Mouse (Mus musculus): ENCODE data around the gene Hipk2. TPM values are rescaled to one million over a fixed set of nuclear protein-coding genes. Genes with fewer than 3 reads are reported as not detected.
A peak's percentile ranks its signal among the peaks of the same experiment; 100 is the strongest.

The Hipk2 gene
- polyA plus RNA-seq, 1 experiment: 14.9 TPM

DNA sequence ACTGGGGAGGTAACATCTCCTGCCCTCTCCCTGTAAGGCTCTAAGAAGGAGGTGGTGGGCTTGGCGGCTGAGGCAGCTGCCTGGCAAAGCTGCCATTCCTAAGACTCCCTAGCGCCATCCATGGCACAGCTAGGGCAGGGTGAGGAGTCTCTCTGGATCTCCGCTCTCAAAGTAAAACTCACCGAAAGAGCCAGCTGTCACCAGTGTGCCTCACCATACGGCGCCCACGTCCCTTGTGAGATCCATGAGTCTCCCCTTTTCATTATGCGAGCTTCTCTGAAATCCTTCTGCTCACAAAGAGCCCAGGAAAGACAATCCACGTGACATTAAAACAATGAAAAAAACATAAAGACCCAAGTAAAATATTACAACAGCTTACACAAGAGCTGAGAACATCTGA, 179.4 kb downstream of the Hipk2 start:
- Histone ChIP-seq H3K36me3 (ENCODE audit: control insufficient read depth, insufficient read depth, low read length) (peaks cover 2% of the 10 kb centered on the region; the same call in 1 of the 2 replicates), H3K27ac (ENCODE audit: insufficient read depth, low read length) (no peak overlapping the region), H3K27me3 (ENCODE audit: control insufficient read depth, insufficient read depth, low read length) (no peaks in the 10 kb centered on the region), H3K4me3 (ENCODE audit: extremely low read depth, insufficient read depth, insufficient read length) (no peak overlapping the region), H3K4me1 (ENCODE audit: control insufficient read depth, insufficient read depth, insufficient read length) (peaks cover 4% of the 10 kb centered on the region; the same call in 1 of the 2 replicates)
- TF ChIP-seq CTCF (IDR thresholded peaks at IDR 0.05; ENCODE audit: extremely low read depth, insufficient read depth, insufficient read length, insufficient replicate concordance) (no peak), POLR2A (IDR thresholded peaks at IDR 0.05; ENCODE audit: low read depth, low read length) (no peak)
- DNase-seq (ENCODE audit: low read depth in 1 of 2, low spot score in 2 of 2): no peak
- WGBS: 97% methylated on average over 9 of the region's 9 CpGs

- H3K36me3 ChIP-seq (ENCODE audit: control insufficient read depth, insufficient read depth, low read length): peaks cover 2% of the 10 kb centered on the region; the same call in 1 of the 2 replicates
- WGBS: 48% methylated on average over 9 of the region's 9 CpGs
- peak; percentile 25 to 65 for DNase-seq (ENCODE audit: low read depth in 1 of 2, low spot score in 2 of 2)
- no peak overlapping the region for H3K4me3 ChIP-seq (ENCODE audit: extremely low read depth, insufficient read depth, insufficient read length)
- H3K27ac ChIP-seq (ENCODE audit: insufficient read depth, low read length): no peak overlapping the region
- peaks cover 4% of the 10 kb centered on the region; the same call in 1 of the 2 replicates for H3K4me1 ChIP-seq (ENCODE audit: control insufficient read depth, insufficient read depth, insufficient read length)
- TF ChIP-seq POLR2A (IDR thresholded peaks at IDR 0.05; ENCODE audit: low read depth, low read length) (no peak), CTCF (IDR thresholded peaks at IDR 0.05; ENCODE audit: extremely low read depth, insufficient read depth, insufficient read length, insufficient replicate concordance) (peak; percentile 65; the same call in 1 of the 2 replicates)
- no peaks in the 10 kb centered on the region for H3K27me3 ChIP-seq (ENCODE audit: control insufficient read depth, insufficient read depth, low read length)
Measured at GRCm38 (mm10) chr6:38695380-38696054, 180.4 kb downstream of the Hipk2 start.

- no peak overlapping the region for H3K27ac ChIP-seq (ENCODE audit: insufficient read depth, low read length)
- TF ChIP-seq POLR2A (IDR thresholded peaks at IDR 0.05; ENCODE audit: low read depth, low read length): no peak
- TF ChIP-seq CTCF (IDR thresholded peaks at IDR 0.05; ENCODE audit: extremely low read depth, insufficient read depth, insufficient read length, insufficient replicate concordance): no peak
- DNase-seq (ENCODE audit: low read depth in 1 of 2, low spot score in 2 of 2): no peak
- H3K27me3 ChIP-seq (ENCODE audit: control insufficient read depth, insufficient read depth, low read length): no peaks in the 10 kb centered on the region
- H3K4me1 ChIP-seq (ENCODE audit: control insufficient read depth, insufficient read depth, insufficient read length): no peaks in the 10 kb centered on the region
- 93% methylated on average over 6 of the region's 6 CpGs for WGBS
- no peak overlapping the region for H3K4me3 ChIP-seq (ENCODE audit: extremely low read depth, insufficient read depth, insufficient read length)
- H3K36me3 ChIP-seq (ENCODE audit: control insufficient read depth, insufficient read depth, low read length): no peaks in the 10 kb centered on the region
Measured at GRCm38 (mm10) chr6:38692556-38692955, 183.4 kb downstream of the Hipk2 start.

DNA sequence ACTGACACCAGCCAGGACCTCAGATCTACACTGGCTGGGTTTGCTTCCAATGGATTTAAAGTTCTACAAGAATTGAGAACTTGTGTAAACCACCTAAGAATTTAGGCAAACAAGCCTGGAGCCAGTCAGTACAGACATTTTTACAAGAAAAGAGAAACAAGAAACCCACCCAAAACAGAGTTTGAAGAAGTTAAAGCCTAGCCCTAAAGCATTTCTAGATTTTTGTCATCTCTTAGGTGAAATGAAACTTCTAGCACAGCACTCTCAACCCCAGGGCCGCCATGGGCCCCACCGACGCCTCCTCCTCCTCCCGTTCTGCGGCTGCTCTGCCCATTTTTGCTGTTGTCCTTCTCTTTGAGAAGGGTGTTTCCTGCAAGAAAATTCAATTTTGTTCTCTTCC, 184.9 kb downstream of the Hipk2 start:
- no peak for DNase-seq (ENCODE audit: low read depth in 1 of 2, low spot score in 2 of 2)
- no peak overlapping the region for H3K27ac ChIP-seq (ENCODE audit: insufficient read depth, low read length)
- TF ChIP-seq CTCF (IDR thresholded peaks at IDR 0.05; ENCODE audit: extremely low read depth, insufficient read depth, insufficient read length, insufficient replicate concordance) (no peak), POLR2A (IDR thresholded peaks at IDR 0.05; ENCODE audit: low read depth, low read length) (no peak)
- WGBS: 83% methylated on average over 5 of the region's 5 CpGs
- H3K36me3 ChIP-seq (ENCODE audit: control insufficient read depth, insufficient read depth, low read length): no peaks in the 10 kb centered on the region
- H3K4me3 ChIP-seq (ENCODE audit: extremely low read depth, insufficient read depth, insufficient read length): no peak overlapping the region
- H3K4me1 ChIP-seq (ENCODE audit: control insufficient read depth, insufficient read depth, insufficient read length): no peaks in the 10 kb centered on the region
- H3K27me3 ChIP-seq (ENCODE audit: control insufficient read depth, insufficient read depth, low read length): no peaks in the 10 kb centered on the region

- DNase-seq (ENCODE audit: low read depth in 1 of 2, low spot score in 2 of 2): no peak
- Histone ChIP-seq H3K27ac (ENCODE audit: insufficient read depth, low read length) (no peak overlapping the region), H3K4me3 (ENCODE audit: extremely low read depth, insufficient read depth, insufficient read length) (no peak overlapping the region), H3K27me3 (ENCODE audit: control insufficient read depth, insufficient read depth, low read length) (no peaks in the 10 kb centered on the region), H3K36me3 (ENCODE audit: control insufficient read depth, insufficient read depth, low read length) (no peaks in the 10 kb centered on the region), H3K4me1 (ENCODE audit: control insufficient read depth, insufficient read depth, insufficient read length) (no peaks in the 10 kb centered on the region)
- WGBS: 83% methylated on average over 4 of the region's 4 CpGs
- no peak for TF ChIP-seq POLR2A (IDR thresholded peaks at IDR 0.05; ENCODE audit: low read depth, low read length)
- no peak for TF ChIP-seq CTCF (IDR thresholded peaks at IDR 0.05; ENCODE audit: extremely low read depth, insufficient read depth, insufficient read length, insufficient replicate concordance)
Measured at GRCm38 (mm10) chr6:38690615-38691014, 185.3 kb downstream of the Hipk2 start.

DNA sequence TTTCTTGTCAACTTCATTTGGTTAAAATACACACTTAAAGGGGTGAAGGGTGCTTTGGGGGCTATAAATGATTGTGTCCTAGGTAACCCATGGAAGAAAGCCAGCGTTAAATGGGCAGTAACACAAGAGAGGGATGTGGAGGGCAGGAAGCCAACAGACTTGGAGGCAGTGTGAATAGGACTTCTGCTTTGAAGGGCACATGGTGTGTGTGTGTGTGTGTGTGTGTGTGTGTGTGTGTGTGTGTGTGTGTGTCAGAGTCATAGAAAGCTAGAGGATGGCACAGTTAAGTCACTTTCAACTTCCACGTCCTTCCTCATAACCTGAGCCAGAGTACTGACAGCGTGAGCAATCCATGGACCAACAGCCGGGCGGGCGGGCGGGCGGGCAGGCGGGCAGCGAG, 187.1 kb downstream of the Hipk2 start:
- H3K27me3 ChIP-seq (ENCODE audit: control insufficient read depth, insufficient read depth, low read length): no peaks in the 10 kb centered on the region
- TF ChIP-seq POLR2A (IDR thresholded peaks at IDR 0.05; ENCODE audit: low read depth, low read length) (no peak), CTCF (IDR thresholded peaks at IDR 0.05; ENCODE audit: extremely low read depth, insufficient read depth, insufficient read length, insufficient replicate concordance) (no peak)
- no peak overlapping the region for H3K4me3 ChIP-seq (ENCODE audit: extremely low read depth, insufficient read depth, insufficient read length)
- no peak for DNase-seq (ENCODE audit: low read depth in 1 of 2, low spot score in 2 of 2)
- H3K27ac ChIP-seq (ENCODE audit: insufficient read depth, low read length): no peak overlapping the region
- no peaks in the 10 kb centered on the region for H3K4me1 ChIP-seq (ENCODE audit: control insufficient read depth, insufficient read depth, insufficient read length)
- 92% methylated on average over 10 of the region's 10 CpGs for WGBS
- H3K36me3 ChIP-seq (ENCODE audit: control insufficient read depth, insufficient read depth, low read length): no peaks in the 10 kb centered on the region

DNA sequence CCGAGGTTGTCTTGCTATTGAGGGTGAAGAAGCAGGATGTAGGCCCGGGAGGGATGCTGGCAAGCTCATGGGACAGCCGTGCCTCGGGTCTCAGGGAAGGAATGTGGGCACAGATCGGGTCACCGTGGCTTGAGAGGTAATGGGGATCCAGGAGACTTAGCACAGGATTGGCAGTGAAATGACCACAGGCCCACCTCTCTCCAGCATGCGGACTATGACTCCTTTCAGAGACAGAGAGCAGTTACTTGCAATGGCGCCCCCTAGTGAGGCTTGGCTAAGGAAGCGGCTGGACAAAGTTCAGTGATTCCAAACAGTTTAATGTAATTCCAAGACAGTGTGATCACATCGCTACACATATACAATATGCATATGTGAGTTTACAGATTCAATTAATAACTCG, 188.7 kb downstream of the Hipk2 start:
- 77% methylated on average over 11 of the region's 11 CpGs for WGBS
- H3K36me3 ChIP-seq (ENCODE audit: control insufficient read depth, insufficient read depth, low read length): no peaks in the 10 kb centered on the region
- no peak overlapping the region for H3K4me3 ChIP-seq (ENCODE audit: extremely low read depth, insufficient read depth, insufficient read length)
- no peak for TF ChIP-seq POLR2A (IDR thresholded peaks at IDR 0.05; ENCODE audit: low read depth, low read length)
- peak; percentile 12; the same call in 1 of the 2 replicates for TF ChIP-seq CTCF (IDR thresholded peaks at IDR 0.05; ENCODE audit: extremely low read depth, insufficient read depth, insufficient read length, insufficient replicate concordance)
- DNase-seq (ENCODE audit: low read depth in 1 of 2, low spot score in 2 of 2): no peak
- H3K4me1 ChIP-seq (ENCODE audit: control insufficient read depth, insufficient read depth, insufficient read length): no peaks in the 10 kb centered on the region
- no peaks in the 10 kb centered on the region for H3K27me3 ChIP-seq (ENCODE audit: control insufficient read depth, insufficient read depth, low read length)
- H3K27ac ChIP-seq (ENCODE audit: insufficient read depth, low read length): no peak overlapping the region
